Mouse (Mus musculus) limb, embryonic 12.5 days (tissue): ENCODE results near the gene G430095P16Rik. TPM values are rescaled to one million over a fixed set of nuclear protein-coding genes. Genes with fewer than 3 reads are reported as not detected.

Source experiments
- ATAC-seq: fragments of 200-750 bp; cut with Nextera tagmentation; 2 replicates; pipeline ENCODE4 v1.8.0; 2017; ENCODE audit warnings: low read depth, moderate TSS enrichment; ENCODE audit not compliant: insufficient number of reproducible peaks, insufficient read depth, low FRiP score, low TSS enrichment
- H3K27ac ChIP-seq: fragments of 300-500 bp; sonication (generic); 2 replicates; pipeline ENCODE4 v1.5.1; 2016; ENCODE audit warnings: mild to moderate bottlenecking, moderate library complexity
- H3K27me3 ChIP-seq: fragments of 300-500 bp; sonication (generic); 2 replicates; pipeline ENCODE4 v1.6.1; 2016; ENCODE audit warnings: mild to moderate bottlenecking, moderate library complexity
- H3K36me3 ChIP-seq: fragments of 300-500 bp; sonication (generic); 2 replicates; pipeline ENCODE4 v1.6.1; 2016; ENCODE audit warnings: mild to moderate bottlenecking, moderate library complexity
- H3K4me1 ChIP-seq: fragments of 300-500 bp; sonication (generic); replicated peaks from 2 replicates; pipeline ENCODE4 v1.6.1; 2016
- H3K4me2 ChIP-seq: fragments of 300-500 bp; sonication (generic); 2 replicates; pipeline ENCODE4 v1.6.1; 2016; ENCODE audit warnings: mild to moderate bottlenecking, moderate library complexity
- H3K4me3 ChIP-seq: fragments of 300-500 bp; sonication (generic); replicated peaks from 2 replicates; pipeline ENCODE4 v1.5.1; 2016; ENCODE audit warnings: mild to moderate bottlenecking
- H3K9ac ChIP-seq: fragments of 300-500 bp; sonication (generic); replicated peaks from 2 replicates; pipeline ENCODE4 v1.6.1; 2016; ENCODE audit warnings: mild to moderate bottlenecking, moderate library complexity
- H3K9me3 ChIP-seq: fragments of 300-500 bp; sonication (generic); 2 replicates; pipeline ENCODE4 v1.6.1; 2016; ENCODE audit warnings: mild to moderate bottlenecking, moderate library complexity
- WGBS: fragments of 180-500 bp; shearing (Covaris S2); methylation state at CpG from one replicate; pipeline ENCODE4 v1.1.7; 2016; 5-methylcytosine and 5-hydroxymethylcytosine counted together
- polyA plus RNA-seq: library from polyadenylated mRNA; unstranded; fragments of >200 nt; fragmentation: Nextera tagmentation; extraction: Ambion mirVana; gene quantifications from 2 replicates; pipeline ENCODE4 v1.2.1, GENCODE M21; 2016

The G430095P16Rik gene
- polyA plus RNA-seq, 1 experiment from 2014 or later, result 11.8 TPM

GRCm38 (mm10) chr8:84734680-84735079, 11.9 kb downstream of the G430095P16Rik start:
- Histone ChIP-seq H3K9ac (no peak overlapping the region), H3K27ac (no peak overlapping the region), H3K27me3 (peaks cover 53% of the 10 kb centered on the region), H3K4me3 (no peak overlapping the region), H3K9me3 (no peaks in the 10 kb centered on the region), H3K36me3 (0 out of 2 replicates have a peak, but pooled peaks cover 4% of the 10 kb centered on the region), H3K4me1 (peaks cover 90% of the 10 kb centered on the region), H3K4me2 (no peak overlapping the region)
- 80% methylated on average over 2 of the region's 2 CpGs for WGBS
- no peak for ATAC-seq

GRCm38 (mm10) chr8:84735597-84735996, 12.8 kb downstream of the G430095P16Rik start:
- Histone ChIP-seq H3K4me1 (peaks cover 93% of the 10 kb centered on the region), H3K9ac (no peak overlapping the region), H3K27ac (no peak overlapping the region), H3K27me3 (peaks cover 56% of the 10 kb centered on the region), H3K4me3 (no peak overlapping the region), H3K4me2 (no peak overlapping the region), H3K36me3 (no peaks in the 10 kb centered on the region), H3K9me3 (no peaks in the 10 kb centered on the region)
- no peak for ATAC-seq
- WGBS, result 22% methylated on average over 2 of the region's 2 CpGs

GRCm38 (mm10) chr8:84736521-84736920, 13.7 kb downstream of the G430095P16Rik start:
- Histone ChIP-seq H3K27ac (no peak overlapping the region; the same call in 1 of the 2 replicates), H3K27me3 (peaks cover 63% of the 10 kb centered on the region)
- WGBS, result 76% methylated on average over 4 of the region's 4 CpGs

GRCm38 (mm10) chr8:84737608-84738007, 14.8 kb downstream of the G430095P16Rik start:
- Histone ChIP-seq H3K4me1 (peaks cover 93% of the 10 kb centered on the region), H3K9ac (no peak overlapping the region), H3K4me2 (peak overlapping the region; percentile 20), H3K36me3 (no peaks in the 10 kb centered on the region), H3K27me3 (peaks cover 67% of the 10 kb centered on the region), H3K27ac (peak overlapping the region; percentile 100), H3K9me3 (no peaks in the 10 kb centered on the region), H3K4me3 (no peak overlapping the region)
- ATAC-seq, result no peak
- WGBS, result under 1% methylated on average over 16 of the region's 16 CpGs

More at GRCm38 (mm10) chr8:84736521-84736920, 13.7 kb downstream of the G430095P16Rik start:
- Histone ChIP-seq H3K9ac (no peak overlapping the region; the same call in 1 of the 2 replicates), H3K4me3 (no peak overlapping the region), H3K36me3 (no peaks in the 10 kb centered on the region), H3K4me1 (peaks cover 93% of the 10 kb centered on the region), H3K9me3 (no peaks in the 10 kb centered on the region), H3K4me2 (no peak overlapping the region)
- no peak for ATAC-seq

- peak overlapping the region; percentile 20 for H3K4me2 ChIP-seq
- 8% methylated on average over 10 of the region's 10 CpGs for WGBS
- H3K4me1 ChIP-seq, result peaks cover 93% of the 10 kb centered on the region
- peaks cover 62% of the 10 kb centered on the region for H3K27me3 ChIP-seq
- H3K4me3 ChIP-seq, result no peak overlapping the region
- H3K9me3 ChIP-seq, result no peaks in the 10 kb centered on the region
- peak overlapping the region; percentile 100 for H3K27ac ChIP-seq
- ATAC-seq, result no peak
- peak overlapping the region; percentile 23; the same call in 1 of the 2 replicates for H3K9ac ChIP-seq
- no peaks in the 10 kb centered on the region for H3K36me3 ChIP-seq
Observed at GRCm38 (mm10) chr8:84738266-84738665, 15.5 kb downstream of the G430095P16Rik start.

- peak overlapping the region; percentile 20; the same call in 1 of the 2 replicates for H3K4me2 ChIP-seq
- peaks cover 93% of the 10 kb centered on the region for H3K4me1 ChIP-seq
- H3K27me3 ChIP-seq, result peaks cover 57% of the 10 kb centered on the region
- H3K36me3 ChIP-seq, result no peaks in the 10 kb centered on the region
- peak overlapping the region; percentile 23; the same call in 1 of the 2 replicates for H3K9ac ChIP-seq
- no peaks in the 10 kb centered on the region for H3K9me3 ChIP-seq
- H3K27ac ChIP-seq, result peak overlapping the region; percentile 100
- no peak for ATAC-seq
- 36% methylated on average over 10 of the region's 10 CpGs for WGBS
- no peak overlapping the region for H3K4me3 ChIP-seq
Observed at GRCm38 (mm10) chr8:84738715-84739400, 16.1 kb downstream of the G430095P16Rik start.

GRCm38 (mm10) chr8:84739401-84739742, 16.6 kb downstream of the G430095P16Rik start:
- no peaks in the 10 kb centered on the region for H3K9me3 ChIP-seq
- no peaks in the 10 kb centered on the region for H3K36me3 ChIP-seq
- H3K4me3 ChIP-seq, result no peak overlapping the region
- peak overlapping the region; percentile 100 for H3K27ac ChIP-seq
- no peak overlapping the region for H3K4me2 ChIP-seq
- peaks cover 52% of the 10 kb centered on the region for H3K27me3 ChIP-seq
- H3K9ac ChIP-seq, result no peak overlapping the region; the same call in 1 of the 2 replicates
- WGBS, result 5% methylated on average over 1 of the region's 1 CpGs
- peaks cover 96% of the 10 kb centered on the region for H3K4me1 ChIP-seq
- ATAC-seq, result no peak

- Histone ChIP-seq H3K9me3 (no peaks in the 10 kb centered on the region), H3K27me3 (peaks cover 35% of the 10 kb centered on the region), H3K27ac (peak overlapping the region; percentile 100), H3K36me3 (no peaks in the 10 kb centered on the region), H3K4me2 (peak overlapping the region; percentile 54), H3K9ac (no peak overlapping the region; the same call in 1 of the 2 replicates), H3K4me1 (peaks cover 98% of the 10 kb centered on the region), H3K4me3 (no peak overlapping the region)
- ATAC-seq, result no peak
- 34% methylated on average over 13 of the region's 13 CpGs for WGBS
Observed at GRCm38 (mm10) chr8:84740895-84741843, 18.4 kb downstream of the G430095P16Rik start.

- peak; percentile 90 for ATAC-seq
- peaks cover 100% of the 10 kb centered on the region for H3K4me1 ChIP-seq
- H3K27me3 ChIP-seq, result peaks cover 37% of the 10 kb centered on the region
- peak overlapping the region; percentile 54 for H3K4me2 ChIP-seq
- H3K4me3 ChIP-seq, result peak overlapping the region; percentile 19
- WGBS, result 1% methylated on average over 32 of the region's 32 CpGs
- peak overlapping the region; percentile 100 for H3K27ac ChIP-seq
- 0 out of 2 replicates have a peak, but pooled peaks cover 4% of the 10 kb centered on the region for H3K36me3 ChIP-seq
- peak overlapping the region; percentile 52; the same call in 1 of the 2 replicates for H3K9ac ChIP-seq
- H3K9me3 ChIP-seq, result no peaks in the 10 kb centered on the region
Observed at GRCm38 (mm10) chr8:84742171-84743053, 19.6 kb downstream of the G430095P16Rik start.

GRCm38 (mm10) chr8:84743054-84743415, 20.2 kb downstream of the G430095P16Rik start:
- H3K4me1 ChIP-seq, result peaks cover 98% of the 10 kb centered on the region
- peak; percentile 53 for ATAC-seq
- peak overlapping the region; percentile 100 for H3K27ac ChIP-seq
- H3K4me3 ChIP-seq, result peak overlapping the region; percentile 19; the same call in 1 of the 2 replicates
- peak overlapping the region; percentile 54 for H3K4me2 ChIP-seq
- peak overlapping the region; percentile 37; the same call in 1 of the 2 replicates for H3K9ac ChIP-seq
- 1% methylated on average over 10 of the region's 10 CpGs for WGBS
- H3K36me3 ChIP-seq, result 0 out of 2 replicates have a peak, but pooled peaks cover 4% of the 10 kb centered on the region
- no peaks in the 10 kb centered on the region for H3K9me3 ChIP-seq
- peaks cover 38% of the 10 kb centered on the region for H3K27me3 ChIP-seq
